Mouse (Mus musculus): ENCODE measurements at regions not wholly inside any gene's neighbourhood (a gene's known extent, or its start where the extent isn't known, plus 50 kb on each side); places are given as distances from the start of the nearest gene placed in this dataset.

- Histone ChIP-seq H3K4me3 (ENCODE audit: insufficient read depth, low read length) (no peak overlapping the region), H3K27ac (ENCODE audit: insufficient read depth, low read length) (no peak overlapping the region), H3K4me1 (ENCODE audit: control insufficient read depth, insufficient read depth, low read length) (peaks cover 9% of the 10 kb centered on the region)
- TF ChIP-seq CTCF (IDR thresholded peaks at IDR 0.05; ENCODE audit: borderline replicate concordance, insufficient read depth, low read length): no peak
- TF ChIP-seq POLR2A (IDR thresholded peaks at IDR 0.05; ENCODE audit: low read depth, low read length): no peak
These were observed 247.1 kb upstream of the Jmjd1c start for GRCm38 (mm10) chr10:66848778-66849177.

DNA sequence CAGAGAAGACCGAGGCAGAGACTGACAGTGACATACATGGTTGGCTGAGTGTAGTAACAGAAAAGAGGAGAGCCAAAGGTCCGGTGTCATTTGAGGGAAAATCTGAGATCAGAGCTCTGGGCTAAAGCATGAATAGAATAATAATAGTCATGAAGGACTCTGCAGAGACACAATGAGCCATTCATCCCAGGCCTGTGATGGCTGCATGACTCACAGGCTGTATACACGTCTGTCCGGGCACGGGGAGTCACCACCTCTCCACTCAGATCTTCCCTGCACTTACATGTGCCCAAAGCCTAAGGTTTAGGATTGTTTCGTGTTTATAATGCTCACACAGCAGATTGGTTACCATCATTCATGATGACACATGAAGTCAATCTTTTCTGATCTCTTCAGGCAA lies 246.2 kb upstream of the Jmjd1c start:
- peaks cover 9% of the 10 kb centered on the region for H3K4me1 ChIP-seq (ENCODE audit: control insufficient read depth, insufficient read depth, low read length)
- no peak for TF ChIP-seq POLR2A (IDR thresholded peaks at IDR 0.05; ENCODE audit: low read depth, low read length)

GRCm38 (mm10) chr10:66850972-66851478 lies 244.9 kb upstream of the Jmjd1c start:
- H3K4me3 ChIP-seq (ENCODE audit: insufficient read depth, low read length): no peak overlapping the region
- no peak overlapping the region for H3K27ac ChIP-seq (ENCODE audit: insufficient read depth, low read length)
- peaks cover 9% of the 10 kb centered on the region for H3K4me1 ChIP-seq (ENCODE audit: control insufficient read depth, insufficient read depth, low read length)
- TF ChIP-seq POLR2A (IDR thresholded peaks at IDR 0.05; ENCODE audit: low read depth, low read length): no peak
- no peak for TF ChIP-seq CTCF (IDR thresholded peaks at IDR 0.05; ENCODE audit: borderline replicate concordance, insufficient read depth, low read length)

More for the DNA sequence above, 246.2 kb upstream of the Jmjd1c start:
- Histone ChIP-seq H3K27ac (ENCODE audit: insufficient read depth, low read length) (no peak overlapping the region), H3K4me3 (ENCODE audit: insufficient read depth, low read length) (no peak overlapping the region)

DNA sequence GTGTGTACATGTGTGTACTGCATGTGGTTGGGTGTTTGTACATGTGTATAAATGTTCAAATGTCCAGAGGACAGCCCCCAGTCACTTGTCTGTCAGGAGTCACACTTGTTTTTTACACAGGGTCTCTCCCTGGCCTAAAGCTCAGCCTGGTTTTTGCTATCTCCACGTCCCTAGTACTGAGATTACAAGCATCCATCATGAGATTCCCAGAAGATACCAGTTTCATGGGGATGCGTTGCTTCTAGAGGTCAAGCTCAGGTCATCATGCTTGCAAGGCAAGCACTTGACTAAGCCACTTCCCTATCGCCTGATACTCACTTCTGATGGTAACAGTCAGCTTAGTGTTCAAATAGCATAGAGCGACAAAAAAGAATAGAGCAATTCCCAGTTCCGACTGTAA lies 244.1 kb upstream of the Jmjd1c start:
- Histone ChIP-seq H3K4me1 (ENCODE audit: control insufficient read depth, insufficient read depth, low read length) (peaks cover 9% of the 10 kb centered on the region), H3K27ac (ENCODE audit: insufficient read depth, low read length) (no peak overlapping the region), H3K4me3 (ENCODE audit: insufficient read depth, low read length) (no peak overlapping the region)
- no peak for TF ChIP-seq POLR2A (IDR thresholded peaks at IDR 0.05; ENCODE audit: low read depth, low read length)
- no peak for TF ChIP-seq CTCF (IDR thresholded peaks at IDR 0.05; ENCODE audit: borderline replicate concordance, insufficient read depth, low read length)

DNA sequence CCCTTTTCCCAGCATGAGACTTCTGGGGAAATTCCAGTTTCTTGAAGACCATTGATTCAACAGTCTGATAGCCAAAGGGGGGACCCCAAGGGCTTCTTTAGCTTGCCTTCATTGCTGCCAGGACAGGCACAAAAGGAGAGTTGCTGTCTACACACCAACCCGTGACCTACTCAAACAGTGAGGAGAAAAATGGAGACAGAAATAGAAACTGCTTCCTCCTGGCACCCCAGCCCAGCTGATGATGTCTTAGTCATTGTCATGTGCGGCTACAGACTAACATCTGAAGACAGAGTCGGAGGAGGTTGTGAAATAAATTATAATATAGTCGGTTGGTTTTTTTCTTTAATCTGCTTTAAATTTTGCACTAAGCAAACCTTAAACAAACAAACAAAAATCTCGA lies 243.2 kb upstream of the Jmjd1c start:
- TF ChIP-seq POLR2A (IDR thresholded peaks at IDR 0.05; ENCODE audit: low read depth, low read length): no peak
- no peak for TF ChIP-seq CTCF (IDR thresholded peaks at IDR 0.05; ENCODE audit: borderline replicate concordance, insufficient read depth, low read length)
- Histone ChIP-seq H3K4me1 (ENCODE audit: control insufficient read depth, insufficient read depth, low read length) (peaks cover 9% of the 10 kb centered on the region), H3K4me3 (ENCODE audit: insufficient read depth, low read length) (no peak overlapping the region), H3K27ac (ENCODE audit: insufficient read depth, low read length) (peak overlapping the region; percentile 51)

- H3K4me1 ChIP-seq (ENCODE audit: control insufficient read depth, insufficient read depth, low read length): peaks cover 9% of the 10 kb centered on the region
- no peak overlapping the region for H3K4me3 ChIP-seq (ENCODE audit: insufficient read depth, low read length)
- no peak for TF ChIP-seq CTCF (IDR thresholded peaks at IDR 0.05; ENCODE audit: borderline replicate concordance, insufficient read depth, low read length)
- no peak for TF ChIP-seq POLR2A (IDR thresholded peaks at IDR 0.05; ENCODE audit: low read depth, low read length)
- peak overlapping the region; percentile 51 for H3K27ac ChIP-seq (ENCODE audit: insufficient read depth, low read length)
These were observed 242.7 kb upstream of the Jmjd1c start for GRCm38 (mm10) chr10:66853258-66853657.

DNA sequence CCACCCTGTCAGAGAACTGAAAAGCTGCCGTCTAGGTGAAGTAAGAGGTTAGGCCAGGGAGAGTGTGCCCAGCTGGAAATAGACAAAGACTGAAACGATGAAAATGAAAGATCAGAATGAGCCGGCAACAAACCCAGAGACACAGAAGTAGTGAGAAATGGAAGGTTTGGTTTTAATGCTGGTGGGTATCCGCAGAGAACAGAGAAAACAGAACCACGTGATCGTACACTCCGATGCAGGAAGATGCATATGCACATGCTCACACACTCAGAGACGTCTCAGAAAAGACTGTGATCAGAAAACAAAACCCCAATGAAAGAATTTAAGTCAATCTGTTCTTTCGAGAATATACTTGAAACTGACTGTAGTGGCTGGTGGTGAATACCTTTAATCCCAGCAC lies 241.0 kb upstream of the Jmjd1c start:
- H3K27ac ChIP-seq (ENCODE audit: insufficient read depth, low read length): no peak overlapping the region
- peaks cover 4% of the 10 kb centered on the region for H3K4me1 ChIP-seq (ENCODE audit: control insufficient read depth, insufficient read depth, low read length)
- no peak overlapping the region for H3K4me3 ChIP-seq (ENCODE audit: insufficient read depth, low read length)
- TF ChIP-seq CTCF (IDR thresholded peaks at IDR 0.05; ENCODE audit: borderline replicate concordance, insufficient read depth, low read length) (no peak), POLR2A (IDR thresholded peaks at IDR 0.05; ENCODE audit: low read depth, low read length) (no peak)

DNA sequence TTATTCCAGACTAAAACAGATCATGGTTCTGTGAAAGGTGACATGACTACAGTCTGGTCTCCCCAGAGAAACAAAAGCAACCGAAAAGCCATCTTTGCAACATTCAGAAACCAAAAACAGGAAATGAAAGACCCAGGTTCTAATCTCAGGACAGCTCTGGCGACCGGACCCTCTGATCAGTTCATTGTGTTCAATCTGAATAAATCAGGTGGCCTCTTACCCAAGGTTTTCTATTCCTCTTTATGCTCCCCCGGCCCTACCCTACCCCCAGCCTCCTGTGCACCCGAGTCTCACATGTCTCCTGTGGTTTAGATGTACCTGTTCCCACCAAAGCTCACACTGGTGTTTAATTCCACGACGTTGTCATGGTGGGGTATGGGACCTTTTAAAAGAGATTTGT lies 238.6 kb upstream of the Jmjd1c start:
- H3K4me3 ChIP-seq (ENCODE audit: insufficient read depth, low read length): no peak overlapping the region
- H3K4me1 ChIP-seq (ENCODE audit: control insufficient read depth, insufficient read depth, low read length): peaks cover 4% of the 10 kb centered on the region
- H3K27ac ChIP-seq (ENCODE audit: insufficient read depth, low read length): no peak overlapping the region
- TF ChIP-seq CTCF (IDR thresholded peaks at IDR 0.05; ENCODE audit: borderline replicate concordance, insufficient read depth, low read length) (no peak), POLR2A (IDR thresholded peaks at IDR 0.05; ENCODE audit: low read depth, low read length) (no peak)

DNA sequence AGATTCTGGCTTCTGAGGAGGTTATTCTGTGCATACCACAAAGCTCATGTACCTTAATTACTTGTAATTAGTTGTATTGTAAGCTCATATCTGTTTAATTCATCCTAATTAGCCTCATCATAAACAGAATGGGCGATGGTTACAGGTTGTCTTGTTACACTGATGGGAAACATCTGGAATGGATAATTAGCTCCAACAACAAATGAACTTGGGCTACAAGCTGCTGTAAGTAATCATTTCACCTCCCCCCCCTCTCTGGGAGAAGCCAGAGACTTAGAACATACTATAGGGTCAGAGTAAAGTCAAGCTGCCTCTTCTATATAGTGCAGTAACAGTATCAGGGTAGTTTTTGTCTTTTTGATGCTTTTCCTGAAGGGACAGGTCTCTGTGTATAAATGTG lies 234.5 kb upstream of the Jmjd1c start:
- Histone ChIP-seq H3K4me1 (ENCODE audit: control insufficient read depth, insufficient read depth, low read length) (no peaks in the 10 kb centered on the region), H3K27ac (ENCODE audit: insufficient read depth, low read length) (no peak overlapping the region), H3K4me3 (ENCODE audit: insufficient read depth, low read length) (no peak overlapping the region)
- TF ChIP-seq CTCF (IDR thresholded peaks at IDR 0.05; ENCODE audit: borderline replicate concordance, insufficient read depth, low read length) (no peak), POLR2A (IDR thresholded peaks at IDR 0.05; ENCODE audit: low read depth, low read length) (no peak)

DNA sequence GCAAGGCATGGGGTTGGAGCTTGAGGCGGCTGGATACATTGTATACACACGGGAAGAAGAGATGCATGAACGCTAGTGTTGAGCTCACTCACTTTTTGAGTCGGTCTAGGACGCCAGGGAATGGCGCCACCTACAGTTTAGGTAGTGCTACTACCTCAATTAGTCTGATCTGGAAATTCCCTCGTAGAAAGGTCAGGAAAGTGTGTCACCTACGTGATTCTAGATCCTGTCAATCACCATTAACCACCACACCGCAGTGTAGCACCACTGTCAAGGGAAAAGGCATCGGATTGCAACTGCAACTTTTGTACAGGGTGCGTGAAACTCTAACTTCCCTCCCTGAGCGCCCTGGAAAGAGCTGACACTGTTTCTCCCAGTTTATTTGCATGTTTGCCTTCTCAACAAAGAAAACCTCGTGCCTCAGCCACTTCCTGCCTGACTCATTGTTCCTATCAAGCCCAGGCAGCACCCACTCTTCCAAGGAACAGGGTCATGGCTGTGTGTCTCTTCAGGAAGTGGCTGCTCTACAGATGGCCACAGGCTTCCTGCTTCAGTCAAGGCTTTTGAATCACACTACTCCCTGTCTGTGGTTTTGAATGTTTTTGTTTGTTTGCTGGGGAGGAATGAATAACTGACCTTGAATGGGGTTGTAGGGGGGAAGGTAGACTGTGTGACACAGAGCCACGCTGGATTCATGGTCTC lies 231.6 kb upstream of the Jmjd1c start:
- peak overlapping the region; percentile 23; the same call in 1 of the 2 replicates for H3K27ac ChIP-seq (ENCODE audit: insufficient read depth, low read length)
- no peak overlapping the region for H3K4me3 ChIP-seq (ENCODE audit: insufficient read depth, low read length)

More for the DNA sequence above, 231.6 kb upstream of the Jmjd1c start:
- H3K4me1 ChIP-seq (ENCODE audit: control insufficient read depth, insufficient read depth, low read length): no peaks in the 10 kb centered on the region
- TF ChIP-seq POLR2A (IDR thresholded peaks at IDR 0.05; ENCODE audit: low read depth, low read length) (no peak), CTCF (IDR thresholded peaks at IDR 0.05; ENCODE audit: borderline replicate concordance, insufficient read depth, low read length) (peak; percentile 22; the same call in 1 of the 2 replicates)
